Mouse (Mus musculus) stomach, embryonic 16.5 days (tissue): Measurements from ENCODE around the gene Actr1b. TPM values are rescaled to one million over a fixed set of nuclear protein-coding genes. Genes with fewer than 3 reads are reported as not detected.

Experiments
- ATAC-seq: fragments of 200-750 bp; cut with Nextera tagmentation; 2 replicates; pipeline ENCODE4 v1.8.0; 2017; ENCODE audit warnings: moderate number of reproducible peaks, moderate TSS enrichment; ENCODE audit not compliant: insufficient read depth, low FRiP score
- H3K27ac ChIP-seq: fragments of 300-500 bp; sonication (generic); 2 replicates; pipeline ENCODE4 v1.5.1; 2014; ENCODE audit warnings: low read length
- H3K27me3 ChIP-seq: fragments of 300-500 bp; sonication (generic); 2 replicates; pipeline ENCODE4 v1.6.1; 2014; ENCODE audit warnings: low read length, control low read depth, mixed read lengths; ENCODE audit not compliant: control insufficient read depth, insufficient read depth
- H3K36me3 ChIP-seq: fragments of 300-500 bp; sonication (generic); 2 replicates; pipeline ENCODE4 v1.6.1; 2014; ENCODE audit warnings: low read length; ENCODE audit not compliant: control insufficient read depth, insufficient read depth
- H3K4me1 ChIP-seq: fragments of 300-500 bp; sonication (generic); 2 replicates; pipeline ENCODE4 v1.6.1; 2014; ENCODE audit warnings: low read length, control low read depth, mixed read lengths; ENCODE audit not compliant: control insufficient read depth, insufficient read depth
- H3K4me2 ChIP-seq: fragments of 300-500 bp; sonication (generic); 2 replicates; pipeline ENCODE4 v1.6.1; 2014; ENCODE audit warnings: low read depth, low read length, mixed read lengths
- H3K4me3 ChIP-seq: fragments of 300-500 bp; sonication (generic); replicated peaks from 2 replicates; pipeline ENCODE4 v1.5.1; 2014; ENCODE audit warnings: mild to moderate bottlenecking, low read length
- H3K9ac ChIP-seq: fragments of 300-500 bp; sonication (generic); 2 replicates; pipeline ENCODE4 v1.6.1; 2014; ENCODE audit warnings: low read length
- H3K9me3 ChIP-seq: fragments of 300-500 bp; sonication (generic); replicated peaks from 2 replicates; pipeline ENCODE4 v1.6.1; 2016; ENCODE audit warnings: low read length, control low read depth; ENCODE audit not compliant: control insufficient read depth
- WGBS: fragments of 180-500 bp; shearing (Covaris S2); extraction: QIAGEN DNeasy Blood & Tissue Kit; methylation state at CpG from one replicate; pipeline ENCODE4 v1.1.7; 2014; 5-methylcytosine and 5-hydroxymethylcytosine counted together
- polyA plus RNA-seq: library from polyadenylated mRNA; unstranded; fragments of >200 nt; fragmentation: Nextera tagmentation; extraction: Ambion mirVana; gene quantifications from 2 replicates; pipeline ENCODE4 v1.2.1, GENCODE M21; 2015

Actr1b gene
- polyA plus RNA-seq, 1 experiment from 2014 or later, result 95.3 TPM

GRCm38 (mm10) chr1:36690671-36691235, 23.5 kb downstream of the Actr1b start:
- H3K4me1 ChIP-seq, result no peaks in the 10 kb centered on the region
- peak overlapping the region; percentile 68 for H3K4me2 ChIP-seq
- H3K9me3 ChIP-seq, result no peaks in the 10 kb centered on the region
- H3K36me3 ChIP-seq, result no peaks in the 10 kb centered on the region; the same call in 1 of the 2 replicates
- H3K27me3 ChIP-seq, result no peaks in the 10 kb centered on the region
- peak overlapping the region; percentile 69 for H3K9ac ChIP-seq
- 60% methylated on average over 11 of the region's 11 CpGs for WGBS
- peak overlapping the region; percentile 53; the same call in 1 of the 2 replicates for H3K27ac ChIP-seq
- peak overlapping the region; percentile 88 for H3K4me3 ChIP-seq
- ATAC-seq, result 0 out of 2 replicates have a peak, but pooled peaks have one; percentile 16

- Histone ChIP-seq H3K27ac (no peak overlapping the region), H3K4me2 (no peak overlapping the region), H3K4me3 (no peak overlapping the region), H3K9me3 (no peaks in the 10 kb centered on the region), H3K4me1 (no peaks in the 10 kb centered on the region; the same call in 1 of the 2 replicates), H3K27me3 (no peaks in the 10 kb centered on the region), H3K9ac (no peak overlapping the region), H3K36me3 (no peaks in the 10 kb centered on the region)
- WGBS, result 9% methylated on average over 13 of the region's 13 CpGs
- peak; percentile 83 for ATAC-seq
Measured at GRCm38 (mm10) chr1:36683810-36684467, 30.3 kb downstream of the Actr1b start.

GRCm38 (mm10) chr1:36682620-36683355, 31.4 kb downstream of the Actr1b start, which contains the start of gene Fam178b:
Gene Fam178b, minus strand, starts transcription at chr1:36683183.
- no peak within 1 kb of the TSS for H3K4me3 ChIP-seq
- 92% methylated on average over 39 of the region's 39 CpGs for WGBS

GRCm38 (mm10) chr1:36680893-36681292, 33.3 kb downstream of the Actr1b start:
- Histone ChIP-seq H3K4me3 (no peak overlapping the region), H3K27ac (no peak overlapping the region), H3K27me3 (no peaks in the 10 kb centered on the region), H3K4me1 (no peaks in the 10 kb centered on the region; the same call in 1 of the 2 replicates), H3K9ac (no peak overlapping the region), H3K9me3 (no peaks in the 10 kb centered on the region), H3K4me2 (no peak overlapping the region), H3K36me3 (no peaks in the 10 kb centered on the region)
- no peak for ATAC-seq
- 73% methylated on average over 7 of the region's 7 CpGs for WGBS

More at GRCm38 (mm10) chr1:36682620-36683355, 31.4 kb downstream of the Actr1b start, which contains the start of gene Fam178b:
- Histone ChIP-seq H3K36me3 (no peaks in the 10 kb centered on the region), H3K9me3 (no peaks in the 10 kb centered on the region), H3K9ac (no peak within 1 kb of the TSS), H3K27me3 (no peaks in the 10 kb centered on the region), H3K4me2 (no peak within 1 kb of the TSS), H3K27ac (no peak within 1 kb of the TSS), H3K4me1 (no peaks in the 10 kb centered on the region; the same call in 1 of the 2 replicates)
- no peak for ATAC-seq

GRCm38 (mm10) chr1:36674936-36675335, 39.3 kb downstream of the Actr1b start:
- Histone ChIP-seq H3K36me3 (no peaks in the 10 kb centered on the region), H3K4me3 (no peak overlapping the region), H3K27me3 (no peaks in the 10 kb centered on the region), H3K27ac (no peak overlapping the region), H3K4me1 (no peaks in the 10 kb centered on the region), H3K4me2 (no peak overlapping the region), H3K9me3 (no peaks in the 10 kb centered on the region), H3K9ac (no peak overlapping the region)
- ATAC-seq, result no peak
- 21% methylated on average over 3 of the region's 3 CpGs for WGBS

GRCm38 (mm10) chr1:36672648-36673350, 41.4 kb downstream of the Actr1b start:
- H3K27ac ChIP-seq, result no peak overlapping the region
- H3K9ac ChIP-seq, result no peak overlapping the region
- H3K9me3 ChIP-seq, result no peaks in the 10 kb centered on the region
- no peak overlapping the region for H3K4me2 ChIP-seq
- no peak for ATAC-seq
- 40% methylated on average over 16 of the region's 16 CpGs for WGBS
- H3K36me3 ChIP-seq, result no peaks in the 10 kb centered on the region
- no peaks in the 10 kb centered on the region for H3K4me1 ChIP-seq
- no peak overlapping the region for H3K4me3 ChIP-seq
- H3K27me3 ChIP-seq, result no peaks in the 10 kb centered on the region

- Histone ChIP-seq H3K4me2 (no peak overlapping the region), H3K9ac (no peak overlapping the region)
- 84% methylated on average over 10 of the region's 10 CpGs for WGBS
Measured at GRCm38 (mm10) chr1:36671260-36671659, 43.0 kb downstream of the Actr1b start.

GRCm38 (mm10) chr1:36670256-36670655, 44.0 kb downstream of the Actr1b start:
- H3K27ac ChIP-seq, result no peak overlapping the region
- no peaks in the 10 kb centered on the region for H3K9me3 ChIP-seq
- H3K4me2 ChIP-seq, result no peak overlapping the region
- no peaks in the 10 kb centered on the region for H3K4me1 ChIP-seq
- no peak overlapping the region for H3K4me3 ChIP-seq
- 59% methylated on average over 4 of the region's 4 CpGs for WGBS
- H3K9ac ChIP-seq, result no peak overlapping the region
- ATAC-seq, result no peak
- H3K27me3 ChIP-seq, result no peaks in the 10 kb centered on the region
- H3K36me3 ChIP-seq, result no peaks in the 10 kb centered on the region

More at GRCm38 (mm10) chr1:36671260-36671659, 43.0 kb downstream of the Actr1b start:
- no peak overlapping the region for H3K4me3 ChIP-seq
- no peak for ATAC-seq
- H3K4me1 ChIP-seq, result no peaks in the 10 kb centered on the region
- H3K36me3 ChIP-seq, result no peaks in the 10 kb centered on the region
- H3K27me3 ChIP-seq, result no peaks in the 10 kb centered on the region
- no peak overlapping the region for H3K27ac ChIP-seq
- no peaks in the 10 kb centered on the region for H3K9me3 ChIP-seq
